Mouse (Mus musculus) olfactory bulb, adult 2 months (tissue): ENCODE measurements at regions not wholly inside any gene's neighbourhood (a gene's known extent, or its start where the extent isn't known, plus 50 kb on each side); places are given as distances from the start of the nearest gene placed in this dataset.

Experiments used
- CTCF ChIP-seq: fragments of 200-500 bp; IDR thresholded peaks from 2 replicates; pipeline ENCODE4 v1.5.1; 2012; ENCODE audit warnings: low read depth, mild to moderate bottlenecking, low read length, moderate library complexity; ENCODE audit not compliant: insufficient read depth
- POLR2A ChIP-seq: fragments of 200-500 bp; IDR thresholded peaks from 2 replicates; pipeline ENCODE4 v1.6.1; 2012; ENCODE audit warnings: mild to moderate bottlenecking, low read depth, low read length, moderate library complexity; ENCODE audit not compliant: insufficient read depth

- TF ChIP-seq POLR2A (no peak), CTCF (no peak)
Observed at GRCm38 (mm10) chr4:153310641-153311040, 172.0 kb downstream of the Ajap1 start.
